ENCODE assay signal across 12 mouse cellular contexts in genomic region chr12:21424683-21425082, GRCm38 (mm10). TPM values are rescaled to one million over a fixed set of nuclear protein-coding genes. Genes with fewer than 3 reads are reported as not detected.
DNase-seq lines count a peak whose midpoint lies in the region; ATAC-seq and TF ChIP-seq lines count a peak whose summit lies in the region.
"Had no signal": no experiment of that assay in that cellular context is flagged by ENCODE, and none has a peak within 500 bp of the region (broad histone marks: within the 10 kb centered on the region; RNA-seq: fewer than 3 reads in every experiment).

No protein-coding gene starts in this region.

- no peaks in the 10 kb centered on the region for H3K9me3 ChIP-seq in kidney, embryonic 14.5 days (ENCODE audit: control insufficient read depth, low read length)
- H3K9me3 ChIP-seq in midbrain, embryonic 11.5 days (ENCODE audit: control insufficient read depth, low read length) = no peaks in the 10 kb centered on the region
- no peaks in the 10 kb centered on the region for H3K9me3 ChIP-seq in midbrain, postnatal 0 days (ENCODE audit: low read length)

- peak overlapping the region; percentile 86; the same call in 1 of the 2 replicates for H3K27ac ChIP-seq in kidney, embryonic 14.5 days (ENCODE audit: low read depth, low read length)
- H3K27ac ChIP-seq in midbrain, embryonic 11.5 days (ENCODE audit: low read depth, low read length) = no peak overlapping the region
- no peak overlapping the region for H3K27ac ChIP-seq in midbrain, postnatal 0 days (ENCODE audit: low read depth, low read length)
- H3K27ac ChIP-seq: gastrocnemius, adult 2 months had no signal

- ATAC-seq in kidney, embryonic 14.5 days (ENCODE audit: low FRiP score, low TSS enrichment) = no peak
- ATAC-seq in midbrain, embryonic 11.5 days (ENCODE audit: low FRiP score) = no peak
- ATAC-seq in midbrain, postnatal 0 days (ENCODE audit: low FRiP score) = no peak
- ATAC-seq: intestine, embryonic 16.5 days had no signal

- H3K36me3 ChIP-seq in kidney, embryonic 14.5 days (ENCODE audit: control insufficient read depth, insufficient read depth, low read length) = no peaks in the 10 kb centered on the region
- no peaks in the 10 kb centered on the region for H3K36me3 ChIP-seq in midbrain, embryonic 11.5 days (ENCODE audit: control insufficient read depth, insufficient read depth, low read length)
- H3K36me3 ChIP-seq in midbrain, postnatal 0 days (ENCODE audit: insufficient read depth, low read length) = no peaks in the 10 kb centered on the region

- no peaks in the 10 kb centered on the region for H3K27me3 ChIP-seq in kidney, embryonic 14.5 days (ENCODE audit: control insufficient read depth, insufficient read depth, low read length)
- no peaks in the 10 kb centered on the region for H3K27me3 ChIP-seq in midbrain, embryonic 11.5 days (ENCODE audit: control insufficient read depth, insufficient read depth, low read length)
- no peaks in the 10 kb centered on the region for H3K27me3 ChIP-seq in midbrain, postnatal 0 days (ENCODE audit: insufficient read depth, low read length)

- H3K4me1 ChIP-seq in kidney, embryonic 14.5 days (ENCODE audit: control insufficient read depth, insufficient read depth, low read length) = peaks cover 28% of the 10 kb centered on the region; the same call in 1 of the 2 replicates
- peaks cover 11% of the 10 kb centered on the region for H3K4me1 ChIP-seq in midbrain, embryonic 11.5 days (ENCODE audit: control insufficient read depth, insufficient read depth, low read length)
- no peaks in the 10 kb centered on the region for H3K4me1 ChIP-seq in midbrain, postnatal 0 days (ENCODE audit: insufficient read depth, low read length)

- no peak overlapping the region for H3K4me3 ChIP-seq in kidney, embryonic 14.5 days (ENCODE audit: low read length)
- H3K4me3 ChIP-seq in midbrain, embryonic 11.5 days (ENCODE audit: low read depth, low read length) = no peak overlapping the region
- no peak overlapping the region for H3K4me3 ChIP-seq in midbrain, postnatal 0 days (ENCODE audit: low read depth, low read length)
- H3K4me3 ChIP-seq: gastrocnemius, adult 2 months had no signal

- DNase-seq in kidney, adult 11 months = no peak
- peak; percentile 81 for DNase-seq in midbrain, embryonic 11.5 days (ENCODE audit: low spot score, missing footprints)
- DNase-seq in midbrain, postnatal 0 days (ENCODE audit: low spot score) = no peak
- peak; percentile 48 for DNase-seq in R1 (ENCODE audit: low read depth, low spot score)
- DNase-seq in mesoderm, embryonic 11.5 days (ENCODE audit: low read depth, low spot score) = peak; percentile 44
- no peak for DNase-seq in gastrocnemius, adult 18-20 months (ENCODE audit: low spot score)
- DNase-seq in urinary bladder, adult 2 months (ENCODE audit: low spot score) = no peak
- DNase-seq: gastrocnemius, adult 2 months; left cerebral cortex, postnatal 4 days; thymus, adult 2 months had no signal

- no peak overlapping the region for H3K9ac ChIP-seq in kidney, embryonic 14.5 days (ENCODE audit: low read depth, low read length)
- H3K9ac ChIP-seq in midbrain, embryonic 11.5 days (ENCODE audit: low read length) = no peak overlapping the region
- no peak overlapping the region for H3K9ac ChIP-seq in midbrain, postnatal 0 days (replicated peaks; ENCODE audit: low read length, poor library complexity, severe bottlenecking)

- no peak overlapping the region for H3K4me2 ChIP-seq in kidney, embryonic 14.5 days (replicated peaks; ENCODE audit: low read depth, low read length)
- H3K4me2 ChIP-seq in midbrain, embryonic 11.5 days = no peak overlapping the region
- H3K4me2 ChIP-seq in midbrain, postnatal 0 days (ENCODE audit: low read depth, low read length, poor library complexity, severe bottlenecking) = no peak overlapping the region

- 31% methylated on average over 7 of the region's 7 CpGs for WGBS in kidney, embryonic 14.5 days
- 21% methylated on average over 7 of the region's 7 CpGs for WGBS in midbrain, embryonic 11.5 days
- 11% methylated on average over 7 of the region's 7 CpGs for WGBS in midbrain, postnatal 0 days

- no peak for TF ChIP-seq CTCF in midbrain, postnatal 0 days (IDR thresholded peaks at IDR 0.05)

RNA-seq across cellular contexts. Expression of gene Ywhaq, which starts 7.2 kb away (rescaled TPM):
- 785 and 857 TPM in 2 replicates for polyA plus RNA-seq in kidney, embryonic 14.5 days (2014; fragmentation: Nextera tagmentation; extraction: Ambion mirVana)
- polyA plus RNA-seq in midbrain, embryonic 11.5 days (2014; fragmentation: Nextera tagmentation; extraction: Ambion mirVana) = 1,296 and 1,418 TPM in 2 replicates
- total RNA-seq in midbrain, postnatal 0 days (2014; rRNA removed) = 675 and 762 TPM in 2 replicates
- polyA plus RNA-seq in midbrain, postnatal 0 days (2015; fragmentation: Nextera tagmentation; extraction: Ambion mirVana) = 1,218 and 1,259 TPM in 2 replicates
- total RNA-seq in gastrocnemius, adult 18-20 months (2021) = 10 to 100 TPM; 18.7 to 28.8 TPM
- polyA plus RNA-seq in urinary bladder, adult 2 months (2012; rRNA removed) = 195 and 205 TPM in 2 replicates

RNA-seq across cellular contexts. Expression of gene Adam17, which starts 51.3 kb away (rescaled TPM):
- 28.6 and 46.8 TPM in 2 replicates for polyA plus RNA-seq in kidney, embryonic 14.5 days (2014; fragmentation: Nextera tagmentation; extraction: Ambion mirVana)
- polyA plus RNA-seq in midbrain, embryonic 11.5 days (2014; fragmentation: Nextera tagmentation; extraction: Ambion mirVana) = 38.8 and 39.9 TPM in 2 replicates
- total RNA-seq in midbrain, postnatal 0 days (2014; rRNA removed) = 17.0 and 23.7 TPM in 2 replicates
- 10.3 and 11.4 TPM in 2 replicates for polyA plus RNA-seq in midbrain, postnatal 0 days (2015; fragmentation: Nextera tagmentation; extraction: Ambion mirVana)
- total RNA-seq in gastrocnemius, adult 18-20 months (2021) = 10 to 100 TPM; 17.1 to 18.7 TPM
- polyA plus RNA-seq in urinary bladder, adult 2 months (2012; rRNA removed) = 26.5 and 28.8 TPM in 2 replicates

Comparison
In these comparisons a context has a peak if more than half of its experiments do, and no peak if none do; other contexts are left out.
1. DNase-seq: peak in midbrain, embryonic 11.5 days (single experiment), R1 (single experiment) and mesoderm, embryonic 11.5 days (single experiment); none in kidney, adult 11 months (single experiment), midbrain, postnatal 0 days (single experiment), gastrocnemius, adult 18-20 months (single experiment) and urinary bladder, adult 2 months (single experiment).